Mouse (Mus musculus) cerebellum, adult 2 months (tissue): Measurements from ENCODE around the gene Gria1. TPM values are rescaled to one million over a fixed set of nuclear protein-coding genes. Genes with fewer than 3 reads are reported as not detected.

Source experiments
- DNase-seq, 2 experiments: peaks; one replicate each; pipeline ENCODE4 v3.0.0; 2021
- H3K27ac ChIP-seq: fragments of 200-500 bp; 2 replicates; pipeline ENCODE4 v1.5.1; 2012; ENCODE audit warnings: low read length, control low read depth, inconsistent platforms; ENCODE audit not compliant: insufficient read depth
- H3K27me3 ChIP-seq: fragments of 200-500 bp; 2 replicates; pipeline ENCODE4 v1.6.1; 2012; ENCODE audit warnings: inconsistent platforms, mild to moderate bottlenecking, low read length, moderate library complexity; ENCODE audit not compliant: control insufficient read depth, insufficient read depth
- H3K4me1 ChIP-seq: fragments of 200-500 bp; 2 replicates; pipeline ENCODE4 v1.6.1; 2011; ENCODE audit warnings: low read length; ENCODE audit not compliant: control insufficient read depth, insufficient read depth
- H3K4me3 ChIP-seq: fragments of 200-500 bp; replicated peaks from 2 replicates; pipeline ENCODE3; 2011; ENCODE audit warnings: mild to moderate bottlenecking, low read depth, low read length, control low read depth; ENCODE audit not compliant: insufficient read depth
- CTCF ChIP-seq: fragments of 200-500 bp; IDR thresholded peaks from 2 replicates; pipeline ENCODE4 v1.5.1; 2011; ENCODE audit warnings: low read depth, mild to moderate bottlenecking, control low read depth, low read length, moderate library complexity, borderline replicate concordance; ENCODE audit not compliant: insufficient read depth
- POLR2A ChIP-seq: fragments of 200-500 bp; IDR thresholded peaks from 2 replicates; pipeline ENCODE4 v1.6.1; 2011; ENCODE audit warnings: low read length, control low read depth, borderline replicate concordance; ENCODE audit not compliant: insufficient read depth
- WGBS: fragments of 180-500 bp; shearing (Covaris S2); methylation state at CpG from one replicate; pipeline ENCODE4 v1.1.7; 2018; 5-methylcytosine and 5-hydroxymethylcytosine counted together
- polyA plus RNA-seq: library from polyadenylated mRNA; depleted of rRNA; stranded (reverse); fragments of >200 nt; gene quantifications from 2 replicates; pipeline ENCODE4 v1.2.3, GENCODE M21; 2012

Gene Gria1
- polyA plus RNA-seq, 1 experiment: 135 TPM

DNA sequence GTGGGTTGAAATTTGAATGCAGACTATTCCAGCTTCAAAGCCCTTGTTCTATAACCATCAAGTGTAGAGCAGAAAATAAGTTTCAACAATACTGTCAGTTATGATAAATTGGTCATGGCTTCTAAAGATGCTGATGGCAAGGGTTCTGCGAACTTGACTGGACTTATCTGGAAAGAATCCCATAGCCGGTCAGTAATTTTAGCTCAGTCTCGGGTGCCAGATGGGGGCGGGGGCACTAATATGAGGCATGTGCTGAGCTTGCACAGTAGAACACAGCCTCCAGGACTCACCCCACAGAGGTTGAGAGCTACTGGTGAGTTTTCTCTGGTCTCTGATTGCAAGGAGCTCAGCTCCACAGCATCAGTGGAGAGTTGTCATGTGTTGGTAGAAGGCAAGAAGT lies 140.5 kb downstream of the Gria1 start:
- Histone ChIP-seq H3K27ac (no peak overlapping the region), H3K4me1 (no peaks in the 10 kb centered on the region), H3K4me3 (no peak overlapping the region), H3K27me3 (no peaks in the 10 kb centered on the region; the same call in 1 of the 2 replicates)
- 25% methylated on average over 4 of the region's 4 CpGs for WGBS
- DNase-seq: no peak
- no peak for TF ChIP-seq POLR2A
- TF ChIP-seq CTCF: no peak

DNA sequence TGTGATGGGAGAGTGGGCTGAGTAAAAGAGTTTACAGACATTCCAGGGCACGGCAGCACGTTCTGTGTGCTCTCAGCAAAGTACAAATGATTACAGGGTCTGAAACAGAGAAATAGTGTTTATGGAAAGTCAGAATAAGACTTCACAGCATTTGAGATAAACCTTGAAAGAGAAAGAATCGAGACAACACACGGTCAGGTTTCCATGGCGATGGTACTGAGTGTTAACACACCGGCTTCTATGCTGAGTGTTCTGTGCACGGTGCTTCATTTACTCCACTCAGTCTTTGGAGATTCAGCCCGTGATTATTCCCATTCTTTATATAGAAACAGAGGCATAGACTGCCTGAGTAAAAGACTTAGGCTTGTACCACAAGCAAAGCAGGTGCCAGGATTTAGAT lies 143.8 kb downstream of the Gria1 start:
- 69% methylated on average over 8 of the region's 8 CpGs for WGBS
- Histone ChIP-seq H3K4me1 (no peaks in the 10 kb centered on the region), H3K27me3 (no peaks in the 10 kb centered on the region; the same call in 1 of the 2 replicates), H3K4me3 (no peak overlapping the region), H3K27ac (no peak overlapping the region)
- no peak for DNase-seq
- TF ChIP-seq CTCF (no peak), POLR2A (no peak)

GRCm38 (mm10) chr11:57159412-57159811 lies 148.2 kb downstream of the Gria1 start:
- WGBS: 37% methylated on average over 3 of the region's 3 CpGs
- Histone ChIP-seq H3K27me3 (no peaks in the 10 kb centered on the region; the same call in 1 of the 2 replicates), H3K27ac (no peak overlapping the region), H3K4me1 (no peaks in the 10 kb centered on the region), H3K4me3 (no peak overlapping the region)
- TF ChIP-seq POLR2A (no peak), CTCF (no peak)
- DNase-seq: no peak

DNA sequence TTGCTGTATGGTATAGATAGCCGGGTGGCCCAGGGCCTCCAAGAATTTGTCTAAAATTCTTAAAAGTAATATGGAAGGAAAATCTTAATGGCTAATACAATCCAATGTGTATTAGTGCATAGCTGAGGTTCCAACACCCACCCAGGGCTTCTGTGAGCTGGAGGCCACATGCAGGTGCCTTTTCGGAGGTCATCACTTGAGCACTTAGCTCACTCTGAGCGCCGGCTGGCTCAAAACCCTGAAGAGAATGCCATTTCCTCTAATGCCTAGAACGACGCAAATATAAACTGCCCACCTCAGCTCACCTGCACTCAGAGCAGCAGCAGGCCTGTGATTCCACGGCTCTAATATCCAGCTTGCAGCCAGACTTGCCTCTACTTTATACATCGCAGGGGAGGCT lies 148.9 kb downstream of the Gria1 start:
- DNase-seq: no peak
- 95% methylated on average over 8 of the region's 8 CpGs for WGBS
- Histone ChIP-seq H3K4me1 (no peaks in the 10 kb centered on the region), H3K4me3 (no peak overlapping the region), H3K27ac (no peak overlapping the region), H3K27me3 (no peaks in the 10 kb centered on the region; the same call in 1 of the 2 replicates)
- TF ChIP-seq CTCF (no peak), POLR2A (no peak)

DNA sequence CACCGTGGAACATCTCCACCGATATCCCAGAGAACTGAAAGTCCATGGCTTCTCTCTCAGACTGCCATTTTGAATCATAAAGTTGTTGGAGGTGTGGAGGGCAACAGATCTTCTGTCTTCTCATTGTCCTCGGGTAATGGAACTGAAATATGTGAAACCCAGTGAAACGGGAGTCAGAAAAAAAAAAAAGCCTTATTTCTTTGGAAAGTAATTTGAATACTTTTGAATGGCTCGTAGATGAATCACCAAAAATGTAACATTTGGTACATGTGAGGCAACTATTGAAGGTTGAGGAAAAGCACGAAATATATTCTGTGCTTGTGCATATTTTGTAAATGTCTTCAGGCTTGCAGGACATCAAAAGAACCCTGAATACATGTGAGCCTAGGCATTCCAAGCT lies 151.7 kb downstream of the Gria1 start:
- WGBS: 90% methylated on average over 6 of the region's 6 CpGs
- H3K27ac ChIP-seq: no peak overlapping the region
- no peak overlapping the region for H3K4me3 ChIP-seq
- DNase-seq: no peak
- H3K4me1 ChIP-seq: no peaks in the 10 kb centered on the region
- TF ChIP-seq POLR2A: no peak
- TF ChIP-seq CTCF: no peak
- no peaks in the 10 kb centered on the region; the same call in 1 of the 2 replicates for H3K27me3 ChIP-seq

DNA sequence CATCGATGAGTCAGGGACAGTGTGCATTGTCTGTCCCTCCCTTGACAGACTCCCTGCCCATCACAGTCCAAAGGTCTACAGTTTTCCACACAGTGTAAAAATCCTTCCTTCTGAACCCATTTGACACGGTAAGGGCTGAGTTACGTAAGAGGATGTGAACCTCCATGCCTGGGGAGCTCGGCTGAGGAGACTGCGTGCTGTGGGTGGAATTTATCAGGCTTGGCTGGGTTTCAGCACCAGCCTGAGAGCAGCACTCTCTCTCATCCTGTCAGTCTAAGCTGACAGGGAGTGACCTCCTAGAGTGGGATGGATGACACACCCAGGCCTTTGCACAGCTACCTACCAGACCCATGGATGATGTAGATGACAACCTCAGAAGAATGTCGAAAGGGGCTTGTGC lies 158.9 kb downstream of the Gria1 start:
- no peaks in the 10 kb centered on the region; the same call in 1 of the 2 replicates for H3K4me1 ChIP-seq
- H3K27me3 ChIP-seq: no peaks in the 10 kb centered on the region
- H3K4me3 ChIP-seq: no peak overlapping the region
- TF ChIP-seq POLR2A (no peak), CTCF (no peak)
- no peak overlapping the region for H3K27ac ChIP-seq
- 42% methylated on average over 6 of the region's 6 CpGs for WGBS
- no peak for DNase-seq

GRCm38 (mm10) chr11:57174165-57174564 lies 163.0 kb downstream of the Gria1 start:
- Histone ChIP-seq H3K27me3 (no peaks in the 10 kb centered on the region; the same call in 1 of the 2 replicates), H3K4me1 (no peaks in the 10 kb centered on the region; the same call in 1 of the 2 replicates), H3K27ac (no peak overlapping the region), H3K4me3 (no peak overlapping the region)
- TF ChIP-seq POLR2A: no peak
- TF ChIP-seq CTCF: no peak
- no peak for DNase-seq
- 63% methylated on average over 5 of the region's 5 CpGs for WGBS

DNA sequence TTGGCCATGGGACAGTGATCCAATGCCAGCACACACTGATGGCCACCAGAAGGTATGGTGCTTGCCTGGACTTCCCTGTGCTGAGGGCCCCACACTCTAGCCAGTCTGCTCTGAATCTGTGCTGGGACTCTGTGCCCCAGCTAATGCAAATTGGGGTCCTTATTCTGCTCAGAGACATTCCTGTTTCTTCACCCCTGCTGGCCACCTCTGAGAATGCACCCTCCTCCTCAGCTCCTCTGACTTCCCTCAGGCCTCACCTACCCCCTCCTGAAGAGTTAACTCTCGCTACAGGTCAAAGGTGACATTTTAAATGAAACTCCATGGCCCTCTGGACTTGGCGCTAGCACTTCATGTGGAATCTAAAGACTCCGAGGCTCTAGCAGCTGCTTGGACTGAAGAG lies 165.4 kb downstream of the Gria1 start:
- DNase-seq: no peak
- Histone ChIP-seq H3K4me3 (no peak overlapping the region), H3K27me3 (no peaks in the 10 kb centered on the region; the same call in 1 of the 2 replicates), H3K4me1 (no peaks in the 10 kb centered on the region; the same call in 1 of the 2 replicates), H3K27ac (no peak overlapping the region)
- TF ChIP-seq CTCF (no peak), POLR2A (no peak)
- 57% methylated on average over 3 of the region's 3 CpGs for WGBS
